Mouse (Mus musculus) testis, postnatal 14 days (tissue): ENCODE measurements around the gene Nck2.

ENCODE experiments used
- DNase-seq: peaks from one replicate; pipeline ENCODE4 v3.0.0; 2021; ENCODE audit warnings: low spot score

Nck2 gene

DNA sequence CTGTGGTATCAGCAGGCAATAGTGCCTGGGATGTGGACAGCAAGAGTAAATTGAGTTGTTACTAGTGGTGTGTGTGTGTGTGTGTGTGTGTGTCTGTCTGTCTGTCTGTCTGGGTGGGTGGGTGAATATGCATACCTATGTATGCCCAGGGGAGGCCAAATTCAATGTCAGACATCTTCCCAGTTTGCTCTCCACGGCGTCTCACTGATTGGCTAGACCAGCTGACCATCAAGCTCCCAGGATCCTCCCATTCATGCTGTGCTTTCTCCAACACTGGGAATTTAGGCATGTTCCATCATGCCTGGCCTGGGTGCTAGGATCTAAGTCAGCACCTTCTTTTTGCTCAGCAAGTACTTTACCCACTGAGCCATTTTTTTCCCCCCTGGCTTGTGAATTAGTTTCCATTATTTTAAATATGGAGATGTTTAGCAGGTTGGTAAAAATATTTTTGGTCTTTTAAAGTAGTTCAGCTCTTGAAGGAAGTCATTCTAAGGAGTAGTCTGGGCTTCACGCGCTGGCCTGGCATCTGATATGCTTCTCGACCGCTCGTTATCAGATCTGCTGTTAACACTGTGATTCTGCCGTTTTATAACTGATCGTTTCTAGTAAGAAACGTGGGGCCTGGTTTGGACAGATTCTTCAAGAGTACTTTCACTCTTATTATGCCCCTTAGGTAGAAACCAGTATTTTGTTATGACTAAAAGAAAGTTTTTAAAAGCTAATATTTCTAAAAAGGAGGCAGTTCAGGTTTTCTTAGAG is 26.2 kb downstream of the Nck2 start:
- DNase-seq: no peak

DNA sequence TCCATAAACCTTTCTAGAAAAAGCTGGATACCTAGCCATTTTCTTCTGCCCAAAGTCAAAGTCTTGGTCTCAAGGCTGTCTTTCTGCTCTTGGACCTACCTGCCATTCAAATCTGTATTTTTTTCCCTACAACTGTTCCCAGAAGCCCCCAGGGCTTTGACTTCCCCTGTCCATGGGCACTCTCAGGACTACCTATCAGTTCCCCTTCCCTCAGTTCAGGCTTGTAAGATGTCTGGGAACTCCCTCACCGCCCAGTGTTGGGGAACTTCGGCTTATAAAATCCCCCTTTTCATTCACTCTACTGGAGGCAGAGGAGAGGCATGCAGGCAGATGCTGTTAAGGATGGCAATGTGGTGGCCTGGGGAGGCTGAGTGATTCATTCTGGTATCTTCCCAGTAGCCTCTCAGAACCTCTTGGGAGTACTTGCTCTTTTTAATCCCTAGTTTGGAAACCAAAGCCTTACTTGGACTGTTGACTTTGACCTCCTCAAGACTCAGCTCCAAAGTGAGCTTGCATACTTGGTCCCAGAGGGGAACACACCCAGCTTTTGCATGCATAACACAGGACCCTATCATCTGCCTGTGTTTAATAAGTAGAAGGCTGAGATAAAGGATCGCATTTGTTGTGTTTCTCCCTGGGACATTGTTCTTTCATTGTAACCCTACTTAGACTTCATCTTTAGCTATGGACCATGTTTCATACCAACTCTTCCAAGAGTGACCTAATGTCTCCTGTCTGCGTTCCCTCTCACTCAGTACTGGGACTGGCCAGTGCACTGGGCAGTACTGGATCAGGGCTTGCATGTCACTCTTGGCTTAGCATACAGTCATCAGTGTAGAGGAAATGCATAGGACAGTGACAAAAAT is 27.0 kb downstream of the Nck2 start:
- DNase-seq: no peak

DNA sequence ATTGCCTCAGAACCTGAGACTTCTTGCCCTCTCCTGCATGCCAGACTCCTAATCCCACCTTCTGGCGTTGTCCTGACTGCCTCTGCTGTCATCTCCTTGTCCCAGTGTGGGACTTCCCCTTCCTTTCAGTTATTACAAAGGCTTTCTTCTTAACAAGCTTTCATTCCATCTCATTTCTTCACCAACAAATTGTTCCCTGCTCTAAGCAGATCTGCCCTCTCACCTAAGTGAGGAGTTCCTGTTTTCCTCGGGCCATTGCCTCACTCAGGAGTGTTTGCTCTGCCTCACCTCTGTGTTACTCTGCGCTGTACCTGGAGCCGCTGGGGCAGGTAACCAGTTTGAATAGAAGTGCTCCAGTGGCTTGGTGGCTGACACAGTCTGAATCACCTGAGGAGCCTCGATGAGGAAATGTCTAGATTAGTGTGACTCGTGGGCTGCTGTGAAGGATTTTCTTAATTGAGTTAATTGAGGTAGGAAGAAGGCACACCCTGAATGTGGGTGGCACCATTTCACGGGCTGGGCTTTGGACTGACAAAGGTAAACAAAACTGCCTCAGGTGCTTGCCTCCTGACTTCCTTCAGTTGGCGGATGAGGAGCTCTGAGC is 27.8 kb downstream of the Nck2 start:
- DNase-seq: no peak

DNA sequence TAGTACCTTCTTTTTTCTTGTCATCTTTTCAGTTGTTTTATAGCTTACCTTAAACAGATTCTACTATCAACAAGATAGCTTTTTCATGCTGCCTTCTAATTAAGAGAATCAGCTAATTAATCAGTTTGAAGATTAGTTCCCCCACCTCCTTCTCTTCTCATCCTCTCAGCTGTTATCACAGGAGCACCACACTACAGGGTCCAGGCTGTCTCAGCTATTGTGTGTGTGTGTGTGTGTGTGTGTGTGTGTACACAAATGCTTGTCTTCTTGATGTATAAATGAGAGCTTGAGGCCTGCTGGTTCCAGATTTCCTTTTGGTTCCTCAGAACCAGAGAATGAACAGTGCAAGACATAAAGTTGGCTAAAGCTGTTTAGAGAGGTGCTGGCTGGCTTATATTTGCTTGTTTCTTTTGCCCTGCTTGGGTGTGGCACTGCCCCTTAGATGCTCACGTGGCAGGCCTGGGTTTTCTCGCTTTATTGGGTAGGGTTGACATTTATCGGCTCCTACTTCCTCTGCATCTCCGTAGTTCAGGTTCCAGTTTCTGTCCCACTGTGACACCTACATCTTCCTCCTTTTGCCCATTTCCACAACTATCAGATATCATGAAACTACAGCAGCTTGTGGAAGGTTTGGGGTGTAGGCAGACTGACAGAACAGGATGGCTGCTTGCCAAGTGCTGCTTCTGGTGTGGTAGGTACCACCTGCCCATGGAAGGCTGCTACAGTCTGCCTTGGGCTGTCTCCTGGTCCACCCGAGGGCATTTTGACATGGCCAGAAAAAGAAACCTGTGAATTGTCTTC is 29.6 kb downstream of the Nck2 start:
- no peak for DNase-seq

DNA sequence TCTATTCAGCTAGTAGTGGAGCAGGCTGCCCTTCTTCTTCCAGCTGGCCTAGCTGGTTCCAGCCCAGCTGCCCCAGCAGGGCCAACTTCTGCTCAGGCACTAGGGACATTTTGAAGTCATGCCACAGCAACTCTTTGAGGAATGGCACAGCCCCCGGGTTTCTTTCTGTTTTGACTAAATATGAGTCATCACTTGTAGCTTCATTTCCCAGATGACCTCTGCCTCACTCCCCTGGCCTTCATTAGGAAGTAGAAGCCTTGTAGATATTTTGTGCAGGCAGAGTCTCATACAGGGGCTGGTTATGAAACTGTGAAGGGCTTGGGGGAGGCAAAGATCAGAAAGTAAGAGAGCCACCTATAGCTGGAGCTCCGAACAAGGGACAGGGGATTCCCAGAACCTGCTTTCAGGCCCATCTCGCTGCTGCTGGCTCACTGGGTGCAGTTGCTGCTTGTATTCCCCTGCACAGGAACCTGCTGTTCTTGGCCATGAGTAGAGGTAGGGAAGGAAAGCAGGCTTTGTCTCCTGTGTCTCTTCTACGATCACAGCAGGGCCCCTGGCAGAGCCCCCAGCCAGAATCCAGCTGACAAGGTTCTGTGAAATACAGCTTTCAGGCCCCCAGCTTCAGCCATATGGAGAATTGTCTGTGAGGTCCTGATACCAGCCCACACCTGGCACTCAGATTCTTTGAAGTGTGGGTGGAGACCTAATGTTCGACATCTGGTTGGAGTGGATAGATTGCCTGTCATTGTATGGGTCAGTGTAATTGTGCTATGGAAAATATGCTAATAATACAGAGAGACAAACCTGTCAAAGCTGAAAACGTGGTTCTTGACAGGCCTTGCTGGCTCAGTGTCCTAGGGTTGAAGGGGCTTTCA is 30.4 kb downstream of the Nck2 start:
- DNase-seq: peak; percentile 15

DNA sequence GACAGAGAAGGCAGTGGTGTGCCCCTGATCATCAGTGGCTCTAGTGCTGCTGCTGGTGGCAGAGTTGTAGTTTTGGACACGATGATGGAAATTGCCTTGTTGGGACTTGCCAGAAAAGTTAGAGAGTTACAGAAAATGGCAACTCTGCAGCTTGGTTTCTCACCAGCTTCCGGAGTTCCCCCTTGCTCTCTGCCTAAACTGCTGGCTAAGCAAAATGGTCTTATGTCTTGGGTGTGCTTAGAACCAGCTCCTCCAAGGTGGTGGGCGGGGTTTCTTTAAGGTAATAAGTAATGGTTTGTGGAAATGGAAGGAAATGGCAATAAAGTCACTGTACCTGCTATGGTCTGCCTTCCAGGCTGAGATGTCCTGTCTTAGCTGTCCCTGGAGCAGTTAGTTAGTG is 33.6 kb downstream of the Nck2 start:
- DNase-seq: no peak

DNA sequence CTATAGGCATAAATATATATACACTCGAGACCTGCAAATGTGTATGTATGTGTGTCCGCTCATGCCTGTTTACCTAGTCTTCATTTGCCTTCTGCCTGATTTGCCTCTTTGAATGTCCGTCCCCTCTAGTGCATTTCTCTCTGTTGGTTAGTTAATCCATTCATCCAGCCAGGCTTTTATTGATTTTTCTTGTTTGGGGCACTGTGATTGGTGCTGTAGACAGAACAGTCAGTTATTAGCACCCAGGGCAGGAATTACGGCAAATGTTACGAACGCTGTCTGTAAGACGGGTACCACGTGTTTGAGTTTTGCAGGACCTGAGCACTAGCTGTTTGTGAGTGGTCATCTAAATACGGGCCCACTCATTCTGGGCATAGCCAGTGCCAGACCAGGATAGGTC is 40.8 kb downstream of the Nck2 start:
- DNase-seq: no peak

DNA sequence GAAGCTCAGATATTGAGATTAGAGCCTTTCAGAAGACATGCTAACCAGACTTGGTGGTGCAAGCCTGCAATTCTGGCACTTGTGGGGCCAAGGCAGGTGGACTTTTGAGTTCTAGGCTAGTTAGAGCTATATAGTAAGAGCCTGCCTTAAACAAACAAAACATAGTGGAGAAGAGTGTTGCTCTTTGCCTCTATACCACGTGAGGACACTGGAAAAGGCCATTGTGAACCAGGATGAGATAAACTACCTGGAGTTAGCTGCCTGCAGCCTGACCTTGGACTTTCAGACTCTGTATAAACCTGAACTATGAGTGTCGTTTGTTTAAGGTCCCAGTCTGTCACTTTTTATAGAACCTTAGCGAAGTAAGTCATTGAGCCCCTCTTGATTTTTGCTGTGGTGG is 42.1 kb downstream of the Nck2 start:
- no peak for DNase-seq

DNA sequence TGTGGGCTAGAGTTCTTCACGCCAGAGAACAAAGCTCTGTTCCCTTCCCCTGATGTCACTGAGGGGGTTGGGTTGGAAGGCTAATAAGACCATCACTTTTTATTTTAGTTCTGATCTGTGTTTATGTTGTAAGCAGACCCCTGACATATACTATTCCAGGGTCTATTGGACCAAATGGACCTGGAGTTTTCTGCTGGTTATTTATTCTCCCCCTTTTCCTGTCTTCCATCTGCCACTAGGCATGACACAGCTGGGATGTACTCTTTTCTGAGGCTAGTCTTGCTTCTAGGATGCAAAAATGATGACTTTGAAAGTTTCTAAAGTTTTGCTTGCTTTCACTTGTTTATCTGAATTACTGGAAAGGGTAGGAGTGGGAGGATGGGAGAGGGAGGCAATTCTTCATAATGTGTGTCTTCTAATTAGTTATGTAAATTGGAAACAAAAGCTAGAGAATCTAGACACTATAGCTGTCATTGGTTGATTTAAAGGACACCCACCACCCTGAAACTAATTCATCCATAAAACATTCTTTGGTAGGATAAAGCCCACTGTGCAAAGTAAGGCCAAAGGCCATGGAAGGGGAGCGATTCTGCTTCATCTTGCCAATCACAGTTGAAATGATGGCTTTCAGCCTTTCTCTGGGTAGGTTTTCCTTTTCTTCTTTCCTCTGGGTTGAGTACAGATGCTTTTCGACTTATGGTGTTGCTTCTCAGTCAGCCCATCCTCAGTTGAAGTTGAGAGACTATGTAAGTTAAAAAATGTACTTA is 42.8 kb downstream of the Nck2 start:
- DNase-seq: no peak

DNA sequence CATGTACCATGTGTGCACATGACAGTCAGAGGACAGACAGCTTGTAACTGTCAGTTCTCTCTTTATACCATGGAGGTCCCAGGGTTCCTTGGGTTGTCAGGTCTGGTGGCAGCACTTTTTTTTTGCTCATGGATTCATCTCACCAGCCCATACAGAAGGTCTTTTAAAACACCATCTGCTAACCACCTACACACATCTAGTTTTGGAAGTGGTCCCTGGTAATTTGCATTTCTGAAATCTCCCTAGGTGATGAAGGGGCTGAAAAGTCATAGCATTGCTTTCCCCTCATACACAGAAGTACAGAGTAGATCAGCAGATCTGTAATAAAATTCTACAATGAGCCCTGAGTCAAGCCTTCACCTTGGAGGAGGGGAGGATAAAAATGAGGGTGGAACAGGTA is 44.9 kb downstream of the Nck2 start:
- DNase-seq: no peak

DNA sequence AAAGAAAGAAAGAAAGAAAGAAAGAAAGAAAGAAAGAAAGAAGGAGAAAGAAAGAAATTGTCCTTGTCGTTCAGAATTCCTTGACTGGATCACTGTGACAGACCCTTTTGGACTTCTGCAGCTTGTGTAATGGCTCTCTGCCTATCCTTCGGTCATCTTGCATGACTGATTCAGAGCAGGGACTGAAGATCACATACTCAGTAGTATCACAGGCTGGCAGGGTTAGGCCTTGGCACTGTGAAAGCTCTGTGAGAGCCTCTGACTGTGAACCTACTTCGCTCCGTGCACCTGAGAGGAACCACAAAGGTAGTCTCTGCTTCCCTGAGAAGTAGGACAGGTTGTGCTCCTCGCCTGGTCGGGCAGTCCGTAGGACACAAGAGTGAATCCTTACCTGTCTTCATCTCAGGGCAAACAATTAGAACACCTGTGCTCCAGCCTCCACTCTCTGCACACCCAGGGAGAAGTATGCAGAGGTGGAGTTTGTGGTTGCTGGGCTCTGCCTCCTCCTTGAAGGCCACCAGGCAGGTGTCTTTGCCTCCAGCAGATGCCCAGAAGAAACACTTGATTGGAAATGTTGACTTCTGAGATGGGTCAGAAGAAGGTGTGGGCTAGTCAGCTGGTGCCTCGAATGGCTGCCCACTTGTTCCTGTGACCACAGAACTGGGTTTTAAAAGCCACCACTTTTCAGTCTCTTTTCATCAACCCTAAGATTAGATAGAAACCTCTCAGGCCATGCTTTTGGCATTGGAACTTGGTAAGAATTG is 47.3 kb downstream of the Nck2 start:
- DNase-seq: no peak

DNA sequence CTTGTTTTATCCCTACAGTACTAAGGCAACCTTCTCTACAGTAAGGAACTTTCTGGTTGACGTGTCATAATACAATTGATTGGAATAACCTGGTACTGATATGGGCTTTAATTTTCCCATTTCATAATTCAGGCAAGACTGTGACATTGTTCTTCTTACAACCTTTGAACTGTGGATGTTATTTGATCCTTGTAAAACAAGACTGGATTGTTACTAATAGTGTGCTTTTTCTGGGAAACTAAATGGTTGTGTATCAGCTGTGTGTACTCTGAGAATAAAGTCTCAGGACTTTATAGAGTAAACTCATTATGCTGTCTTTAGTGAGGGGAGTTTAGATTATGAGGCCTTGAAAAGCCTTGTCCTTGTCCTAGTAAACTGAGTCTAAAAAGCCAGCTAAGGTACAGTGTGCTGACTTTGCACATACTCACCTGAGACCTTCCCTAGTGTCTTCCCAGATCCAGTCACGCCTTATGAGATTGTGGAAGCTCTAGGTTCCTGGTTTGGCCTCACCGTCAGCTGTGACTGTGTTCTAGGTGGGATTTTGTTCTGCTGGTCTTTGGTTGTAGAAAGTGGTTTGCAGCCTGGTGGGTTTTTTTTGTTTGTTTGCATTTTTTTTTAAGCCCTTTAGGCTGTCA is 48.5 kb downstream of the Nck2 start:
- no peak for DNase-seq

DNA sequence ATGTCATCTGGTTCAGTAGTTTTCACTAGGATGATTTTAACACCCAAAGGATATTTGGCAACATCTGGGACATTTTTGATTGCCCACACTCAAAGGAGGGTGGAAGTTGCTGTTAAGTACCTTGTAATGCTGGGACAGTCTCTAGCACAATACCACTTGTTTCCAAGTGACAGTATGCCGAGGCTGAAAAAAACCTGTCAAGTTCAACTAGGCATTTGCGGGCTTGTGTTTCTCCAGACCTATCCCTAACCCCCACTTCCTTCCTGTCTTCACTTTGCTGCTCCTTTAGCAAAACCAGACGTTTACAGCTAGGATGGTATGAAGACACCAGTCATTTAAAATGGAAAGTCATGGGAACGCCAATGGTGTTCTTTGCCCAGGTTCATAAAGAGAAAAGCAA is 51.7 kb downstream of the Nck2 start:
- no peak for DNase-seq

DNA sequence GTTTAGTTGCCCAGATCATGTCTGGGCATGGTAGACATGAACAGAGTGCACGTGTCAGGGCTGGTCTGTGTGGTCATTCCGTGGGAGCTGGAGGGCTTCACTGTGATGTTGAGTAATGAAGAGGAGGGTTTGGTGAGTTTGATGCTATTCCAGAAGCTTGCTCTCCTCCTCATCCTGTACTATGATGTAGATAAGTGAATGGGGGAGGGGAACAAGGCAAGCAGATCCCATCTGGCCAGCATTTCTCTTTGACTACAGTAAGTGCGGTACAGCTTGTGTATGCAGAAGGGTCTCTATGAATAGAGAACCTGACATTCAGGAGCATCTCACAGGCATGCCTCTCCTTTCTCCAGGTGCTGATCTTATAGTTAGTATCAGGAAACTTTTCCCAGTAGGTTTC is 52.6 kb downstream of the Nck2 start:
- DNase-seq: no peak

DNA sequence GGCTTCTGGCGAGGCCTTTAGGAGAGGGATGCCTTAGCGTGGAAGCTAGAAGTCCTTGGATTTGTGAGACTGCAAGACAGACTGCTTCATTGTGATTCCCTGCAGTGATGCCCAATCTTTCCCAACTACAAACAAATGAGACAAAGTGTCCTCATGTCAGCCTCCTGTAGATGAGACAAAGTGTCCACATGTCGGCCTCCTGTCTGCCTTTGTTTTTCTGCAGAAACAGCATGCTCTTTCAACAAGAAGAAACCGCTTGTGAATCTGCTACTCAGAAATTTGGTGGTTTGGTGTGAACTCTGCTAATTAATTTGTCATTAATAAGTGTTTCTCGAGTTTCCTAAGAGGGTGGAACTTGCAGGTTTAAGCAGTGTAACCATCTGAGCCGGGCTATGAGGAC is 53.6 kb downstream of the Nck2 start:
- peak; percentile 70 for DNase-seq

DNA sequence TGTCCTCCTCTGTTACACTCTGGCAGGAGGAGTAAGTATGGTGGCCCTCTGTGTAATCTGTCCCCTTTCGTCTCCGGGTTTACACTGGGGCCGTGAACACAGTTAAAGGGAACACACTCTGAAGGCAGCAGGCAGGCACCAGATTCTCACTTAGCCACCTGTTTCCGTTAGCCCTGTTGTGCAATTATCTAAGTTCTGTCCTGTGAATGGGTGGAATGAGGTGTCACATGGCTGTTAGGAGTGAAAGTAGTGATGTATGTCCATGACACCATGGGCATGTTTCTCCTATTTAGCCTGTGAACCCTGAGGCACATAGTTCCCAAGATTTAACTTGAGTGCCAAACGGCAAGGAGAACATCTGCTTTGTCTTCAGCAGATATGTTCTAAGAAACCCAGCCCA is 55.7 kb downstream of the Nck2 start:
- DNase-seq: no peak

DNA sequence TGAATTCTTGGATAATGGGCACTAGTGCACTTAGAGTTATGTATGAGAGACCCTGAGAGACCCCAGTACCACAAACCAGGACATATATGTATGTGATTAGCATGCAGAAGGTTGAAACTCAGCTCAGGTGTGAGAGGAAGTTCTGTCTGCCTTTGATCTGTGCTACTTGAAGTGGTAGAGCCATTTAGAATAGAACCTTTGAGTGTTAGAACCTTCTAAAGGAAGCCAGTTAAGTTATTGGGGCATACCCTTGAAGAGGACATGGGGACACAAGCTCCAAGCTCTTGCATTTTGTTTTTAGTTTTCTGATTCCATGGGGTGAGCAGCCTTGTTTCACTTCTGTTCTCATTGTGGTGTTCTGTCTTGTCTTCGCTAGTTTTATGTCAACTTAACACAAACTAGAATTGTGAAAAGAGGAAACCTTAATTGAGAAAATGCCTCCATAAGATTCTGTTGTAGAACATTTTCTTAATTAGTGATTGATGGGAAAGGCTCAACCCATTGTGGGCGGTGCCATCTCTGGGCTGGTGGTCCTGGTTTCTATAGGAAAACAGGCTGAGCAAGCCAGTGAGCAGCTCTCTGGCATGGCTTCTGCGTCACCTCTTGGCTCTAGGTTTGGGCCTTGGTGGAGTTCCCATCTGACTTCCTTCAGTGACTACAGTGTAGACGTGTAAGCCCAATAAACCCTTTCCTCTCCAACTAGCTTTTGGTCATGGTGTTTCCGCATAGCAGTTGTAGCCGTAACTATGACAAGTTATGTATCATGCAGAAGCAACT is 57.0 kb downstream of the Nck2 start:
- DNase-seq: no peak
